Mouse (Mus musculus) layer of hippocampus, postnatal 14 days (tissue): ENCODE results near the gene Slc25a38. TPM values are rescaled to one million over a fixed set of nuclear protein-coding genes. Genes with fewer than 3 reads are reported as not detected.
"Not testable (repeated sequence)": the region's sequence is repeated elsewhere in the genome, so short reads cannot be mapped to it uniquely, and the experiment has no call there.

ENCODE experiments used
- DNase-seq, 2 experiments: peaks; one replicate each; pipeline ENCODE4 v3.0.0; 2021 to 2022; ENCODE audit warnings: low spot score in 2 of 2, mixed read lengths in 1 of 2
- total RNA-seq, 2 experiments: library from RNA; stranded (reverse); gene quantifications; 2 replicates each; pipeline ENCODE4 v1.2.3; 2021

Gene Slc25a38
- total RNA-seq, 2 experiments from 2014 or later: 25.6 to 25.7 TPM

DNA sequence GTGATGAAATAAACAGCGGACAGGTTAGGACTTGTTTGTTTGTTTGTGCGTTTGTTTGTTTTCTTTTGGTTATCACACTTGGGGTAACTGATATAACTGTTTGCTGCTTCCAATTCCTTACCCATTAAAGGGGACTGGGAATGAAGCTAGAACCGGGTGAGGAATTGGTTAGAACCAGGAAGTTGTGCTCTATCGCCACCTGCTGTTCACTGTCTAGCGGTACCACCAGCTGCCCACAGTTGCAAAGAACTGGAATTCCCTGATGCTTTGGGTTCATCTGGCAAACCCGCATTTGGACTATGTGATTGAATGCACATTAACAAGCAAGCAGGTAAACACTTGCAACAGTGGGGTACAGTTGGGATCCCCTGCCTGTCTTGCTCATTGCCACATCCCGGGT is 11.5 kb upstream of the Slc25a38 start:
- DNase-seq: peak; percentile 62 to 72

DNA sequence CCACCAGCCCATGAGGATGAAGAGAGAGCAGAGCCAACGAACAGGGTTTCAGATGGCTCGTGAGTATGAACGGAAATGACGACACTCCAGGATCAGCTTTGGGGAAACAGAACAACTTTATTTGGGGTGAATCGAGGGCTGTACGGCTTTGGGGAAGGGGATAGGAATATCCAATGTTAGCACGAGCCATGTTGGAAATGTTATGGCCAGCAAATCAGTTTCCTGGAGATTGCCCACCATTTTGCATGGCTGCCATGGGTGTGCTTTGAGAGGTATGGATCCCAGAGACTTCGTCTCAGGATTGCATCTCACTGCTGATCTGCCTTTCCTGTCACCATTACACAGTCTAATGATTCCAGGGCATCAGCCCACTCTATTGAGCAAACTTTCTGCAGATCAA is 10.9 kb upstream of the Slc25a38 start:
- no peak for DNase-seq

DNA sequence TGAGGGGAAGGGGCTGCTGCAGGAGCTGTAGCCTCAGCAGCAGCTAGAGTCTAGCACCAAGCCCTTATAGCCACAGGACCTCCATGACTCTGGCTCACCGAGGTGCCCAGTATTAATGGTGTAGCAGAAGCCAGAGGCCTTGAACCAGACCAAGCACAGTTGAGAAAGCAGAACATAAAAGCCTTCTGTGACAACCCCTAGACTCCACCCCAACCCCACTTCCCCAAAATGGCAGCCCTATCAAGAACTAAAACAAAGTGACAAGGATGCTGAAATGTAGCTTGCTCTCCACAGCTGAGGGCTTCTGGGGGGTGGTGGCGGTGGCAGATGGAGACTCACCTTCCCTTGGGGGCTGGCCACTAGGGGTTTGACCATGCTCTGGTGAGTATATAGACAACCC is 9.0 kb upstream of the Slc25a38 start:
- no peak for DNase-seq

DNA sequence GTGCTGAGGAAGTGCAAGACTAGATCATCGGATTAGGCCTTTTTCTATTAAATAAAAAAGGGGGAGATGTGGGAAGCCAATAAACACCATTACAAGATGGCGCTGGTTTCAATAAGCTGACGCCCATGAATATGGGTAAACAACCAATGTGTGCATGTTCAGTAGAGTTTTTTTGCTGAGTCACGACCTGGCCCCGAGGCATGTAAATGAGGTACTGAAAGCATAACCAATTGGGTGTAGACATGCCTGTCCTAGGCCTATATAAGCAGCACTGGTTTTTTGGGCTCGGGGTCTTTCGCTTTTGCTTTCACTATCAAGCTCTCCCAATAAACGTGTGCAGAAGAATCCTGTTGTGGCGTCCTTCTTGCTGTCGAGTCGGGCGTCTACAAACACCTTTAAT is 1.2 kb upstream of the Slc25a38 start:
- not testable (repeated sequence) for DNase-seq

DNA sequence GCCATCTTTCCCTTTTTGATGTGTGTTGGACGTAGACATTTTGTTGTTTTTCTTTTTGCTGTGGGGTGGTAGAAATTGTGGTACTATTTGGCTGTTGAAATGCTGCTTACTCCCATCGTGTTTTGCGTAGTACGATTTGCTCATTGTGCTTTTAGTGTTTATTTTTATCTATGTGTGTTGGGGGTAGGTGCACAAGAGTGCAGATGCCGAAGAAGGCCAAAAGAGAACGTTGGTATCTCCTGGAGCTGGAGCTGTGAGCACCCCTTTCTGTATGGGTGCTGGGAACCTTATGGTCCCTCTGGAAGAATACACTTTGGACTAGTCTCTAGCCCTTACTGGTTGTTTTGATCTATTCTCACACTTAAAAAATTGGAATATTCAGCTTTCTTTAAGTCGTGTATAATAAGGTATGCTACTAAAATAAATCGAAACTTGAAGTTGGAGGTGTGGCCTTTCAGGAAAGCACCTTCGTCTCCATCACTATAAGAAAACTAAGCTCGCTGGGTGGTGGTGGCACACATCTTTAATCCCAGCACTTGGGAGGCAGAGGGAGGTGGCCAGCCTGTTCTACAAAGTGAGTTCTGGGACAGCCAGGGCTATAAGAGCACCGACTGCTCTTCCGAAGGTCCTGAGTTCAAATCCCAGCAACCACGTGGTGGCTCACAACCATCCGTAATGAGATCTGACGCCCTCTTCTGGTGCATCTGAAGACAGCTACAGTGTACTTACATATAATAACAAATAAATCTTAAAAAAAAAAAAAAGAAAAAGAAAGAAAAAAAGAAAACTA is 1.2 kb downstream of the Slc25a38 start:
- DNase-seq: no peak

DNA sequence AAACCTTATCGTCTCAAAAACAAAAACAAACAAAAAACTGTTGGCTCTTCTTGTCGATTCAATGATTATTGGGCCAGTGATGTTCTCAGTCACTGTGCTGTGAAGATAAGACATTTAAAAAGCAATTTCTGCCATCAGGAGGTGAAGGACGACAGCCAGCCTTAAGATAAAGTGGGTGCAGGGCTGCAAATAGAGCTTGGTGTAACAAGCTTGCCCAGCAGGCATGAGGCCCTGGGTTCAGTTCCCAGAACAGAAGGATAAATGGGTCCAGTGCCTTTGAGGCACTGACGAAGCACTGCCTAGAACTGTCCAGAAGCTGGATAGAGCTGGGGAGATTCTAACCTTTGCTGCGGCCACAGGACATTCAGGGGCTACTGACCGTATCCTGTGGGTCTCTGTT is 2.3 kb downstream of the Slc25a38 start:
- no peak for DNase-seq

DNA sequence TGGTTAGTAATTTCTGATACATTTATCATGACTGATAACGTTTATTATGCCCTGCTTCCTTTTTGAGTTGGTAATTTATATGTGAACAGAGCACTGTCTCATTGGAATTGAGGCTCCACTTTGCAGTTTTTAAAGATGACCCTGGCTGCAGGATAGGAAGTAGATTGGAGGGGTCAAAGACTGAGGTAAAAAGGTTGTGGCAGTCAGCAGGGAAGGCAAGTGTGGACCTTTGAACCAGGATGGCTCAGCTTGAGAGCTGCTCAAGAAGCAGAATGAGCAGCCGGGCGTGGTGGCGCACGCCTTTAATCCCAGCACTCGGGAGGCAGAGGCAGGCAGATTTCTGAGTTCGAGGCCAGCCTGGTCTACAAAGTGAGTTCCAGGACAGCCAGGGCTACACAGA is 3.3 kb downstream of the Slc25a38 start:
- DNase-seq: no peak

DNA sequence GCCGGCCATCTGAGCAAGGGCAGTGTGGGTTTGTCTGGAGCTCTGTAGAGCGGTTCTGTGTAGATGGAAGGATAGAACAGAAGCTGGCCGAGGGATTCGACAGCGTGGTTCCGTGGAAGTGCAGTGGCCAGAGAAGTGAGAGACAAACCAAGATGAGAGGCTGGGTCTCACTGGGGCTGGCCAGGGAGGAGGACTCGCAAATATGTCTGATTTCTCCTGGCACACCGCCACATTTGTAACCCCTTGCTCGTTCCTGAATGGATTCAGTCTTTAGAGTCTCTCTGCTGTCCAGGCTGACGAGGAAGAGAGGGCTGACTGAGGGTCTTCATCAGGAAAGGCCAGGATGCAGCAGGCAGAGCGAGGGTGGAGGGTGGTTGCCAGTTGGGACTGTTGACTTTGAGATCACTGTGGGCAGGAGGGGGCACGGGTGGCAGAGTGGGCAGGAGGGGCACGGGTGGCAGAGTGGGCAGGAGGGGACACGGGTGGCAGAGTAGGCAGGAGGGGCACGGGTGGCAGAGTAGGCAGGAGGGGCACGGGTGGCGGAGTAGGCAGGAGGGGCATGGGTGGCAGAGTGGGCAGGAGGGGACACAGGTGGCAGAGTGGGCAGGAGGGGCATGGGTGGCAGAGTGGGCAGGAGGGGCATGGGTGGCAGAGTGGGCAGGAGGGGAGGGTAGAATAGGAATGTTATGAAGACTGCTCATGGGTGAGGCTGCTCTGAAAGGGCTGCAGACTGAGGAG is 4.0 kb downstream of the Slc25a38 start:
- DNase-seq: no peak

DNA sequence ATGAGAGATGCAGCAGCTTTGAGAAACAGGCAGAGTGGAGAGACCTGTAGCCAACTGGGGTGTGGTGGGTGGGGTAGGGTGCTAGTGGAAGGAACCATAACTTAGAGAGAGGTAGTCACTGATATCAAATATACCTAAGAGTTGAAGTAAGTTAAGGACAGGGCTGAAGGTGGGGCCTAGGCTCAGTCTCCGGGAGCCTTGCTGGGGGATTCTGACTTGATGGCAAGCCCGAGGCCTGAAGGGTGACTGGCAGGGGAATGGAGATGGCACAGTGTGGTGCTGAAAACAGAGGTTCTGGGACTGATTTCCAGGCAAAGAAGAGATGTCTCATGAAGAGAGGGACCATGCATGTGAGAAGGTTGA is 4.6 kb downstream of the Slc25a38 start:
- no peak for DNase-seq

DNA sequence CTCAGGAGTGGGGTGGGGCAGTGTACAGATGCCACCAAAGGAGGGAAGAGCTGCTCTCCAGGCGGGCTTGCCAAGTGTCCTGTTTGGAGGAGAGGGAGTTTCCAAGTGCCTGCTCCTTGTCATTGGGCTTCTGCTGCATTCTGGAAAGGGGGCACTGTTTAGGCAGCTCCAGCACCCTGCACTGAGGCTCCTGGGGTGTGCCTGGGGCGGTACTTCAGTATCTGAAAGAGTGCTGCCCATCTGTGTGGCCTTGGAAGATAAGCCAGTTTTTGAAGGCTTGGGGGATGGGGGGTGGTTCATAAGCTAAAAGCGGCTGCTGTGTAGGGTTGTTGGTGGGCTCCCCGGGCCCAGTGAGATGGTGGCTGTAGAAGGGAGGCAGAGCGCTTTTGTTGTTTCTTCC is 5.4 kb downstream of the Slc25a38 start:
- no peak for DNase-seq

DNA sequence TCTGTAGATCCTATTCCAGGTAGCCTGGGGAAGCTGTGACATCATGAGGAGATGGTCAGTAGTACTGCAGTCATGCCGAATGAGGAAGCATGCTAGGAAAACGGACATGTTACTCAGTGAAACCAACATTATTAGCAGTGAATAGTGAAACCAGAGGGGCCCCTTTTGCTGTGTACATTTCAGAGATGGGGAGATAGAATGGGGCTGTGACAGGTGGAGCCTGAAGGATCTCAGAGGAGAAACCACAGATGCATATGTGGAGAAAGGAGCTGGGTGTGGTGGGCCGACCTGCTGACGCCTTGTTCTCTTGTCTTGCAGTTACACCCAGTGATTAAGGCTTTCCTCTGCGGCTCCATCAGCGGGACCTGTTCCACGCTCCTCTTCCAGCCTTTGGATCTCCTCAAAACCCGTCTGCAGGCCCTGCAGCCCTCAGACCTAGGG is 6.0 kb downstream of the Slc25a38 start:
- DNase-seq: no peak

DNA sequence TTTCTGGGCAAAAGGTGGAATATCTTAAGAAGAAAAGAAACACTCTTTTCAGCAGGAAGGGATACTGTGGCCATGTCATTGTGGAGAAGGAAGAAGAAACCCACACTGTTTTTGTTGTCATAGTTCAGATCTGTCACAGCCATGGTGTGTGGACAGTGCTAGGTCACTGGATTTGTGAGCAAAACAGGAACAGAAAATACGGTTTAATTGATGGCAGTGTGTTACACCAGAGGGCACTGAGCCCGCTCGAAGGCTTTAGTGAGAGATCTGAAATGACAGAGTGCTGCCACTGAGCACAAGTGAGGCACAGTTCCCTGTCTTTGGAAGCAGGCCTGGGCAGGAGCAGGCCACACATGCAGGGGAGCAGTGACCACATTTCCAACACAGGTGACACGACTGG is 8.0 kb downstream of the Slc25a38 start:
- no peak for DNase-seq

DNA sequence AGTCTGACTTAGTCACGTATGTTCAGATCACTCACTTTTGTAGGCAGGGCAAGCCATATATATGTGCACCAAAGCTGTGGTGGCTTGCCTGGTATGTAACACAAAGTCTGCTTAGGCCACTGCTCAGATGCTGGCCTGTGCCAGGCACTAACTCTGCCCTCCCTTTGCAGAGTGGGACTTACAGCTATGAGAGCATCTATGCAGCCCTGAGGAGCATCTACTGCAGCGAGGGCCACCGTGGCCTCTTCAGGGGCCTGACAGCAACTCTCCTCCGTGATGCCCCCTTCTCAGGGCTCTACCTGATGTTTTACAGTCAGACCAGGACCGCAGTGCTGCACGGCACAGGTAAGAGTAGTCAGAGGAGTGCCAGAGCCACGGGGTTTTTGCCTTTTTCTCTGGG is 10.3 kb downstream of the Slc25a38 start:
- DNase-seq: no peak

DNA sequence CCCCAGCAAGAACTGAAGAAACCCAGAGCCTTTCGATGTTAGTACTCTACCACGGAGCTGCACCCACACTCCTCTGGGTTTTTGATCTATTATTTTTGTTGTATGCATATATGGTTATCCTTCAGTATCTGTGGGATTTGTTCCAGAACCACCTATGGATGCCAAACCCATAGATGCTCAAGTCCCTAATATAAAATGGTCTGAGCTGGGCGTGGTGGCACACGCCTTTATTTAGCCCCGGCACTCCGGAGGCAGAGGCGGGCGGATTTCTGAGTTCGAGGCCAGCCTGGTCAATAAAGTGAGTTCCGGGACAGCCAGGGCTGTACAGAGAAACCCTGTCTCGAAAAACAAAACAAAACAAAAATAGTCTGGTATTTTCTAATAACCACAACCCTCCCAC is 16.7 kb downstream of the Slc25a38 start:
- DNase-seq: no peak

DNA sequence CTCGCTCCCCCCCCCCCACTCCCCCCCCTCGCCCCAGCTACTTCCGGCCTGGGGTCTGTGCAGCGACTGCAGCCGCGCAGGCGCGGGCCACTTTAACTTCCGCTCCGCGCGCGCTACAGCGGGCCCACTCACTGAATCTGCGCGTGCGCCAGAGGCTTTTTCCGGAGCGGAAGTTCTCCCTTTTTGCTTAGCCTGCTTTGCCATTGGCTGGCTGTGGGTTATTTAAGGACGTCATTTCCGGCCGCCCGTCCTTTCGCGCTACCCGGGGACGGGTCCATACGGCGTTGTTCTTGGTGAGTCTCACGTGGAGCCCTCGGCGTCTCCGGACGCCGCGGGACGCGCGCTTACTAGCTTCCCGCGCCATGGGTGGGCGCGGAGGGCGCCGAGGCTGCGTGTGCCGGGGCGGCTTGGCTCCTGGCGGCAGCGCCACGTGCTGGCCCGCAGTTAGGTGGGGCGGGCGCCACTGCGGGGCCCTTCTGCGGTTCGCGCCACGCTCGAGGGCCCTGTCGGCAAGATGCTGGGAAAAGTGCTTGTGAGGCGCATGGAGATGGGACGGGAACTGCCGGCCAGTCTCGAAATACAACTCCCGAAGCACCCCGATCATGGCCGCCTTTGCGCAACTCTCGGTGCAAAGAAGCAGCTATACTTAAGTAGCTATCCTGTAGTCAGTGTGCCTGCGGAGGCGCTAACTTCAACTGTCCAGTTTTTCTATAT is 17.5 kb downstream of the Slc25a38 start, which contains the start of gene Rpsa:
Gene Rpsa (plus strand): TSS at position 152 of the 714 bp plus-strand sequence.
- DNase-seq: peak; percentile 96 to 98

DNA sequence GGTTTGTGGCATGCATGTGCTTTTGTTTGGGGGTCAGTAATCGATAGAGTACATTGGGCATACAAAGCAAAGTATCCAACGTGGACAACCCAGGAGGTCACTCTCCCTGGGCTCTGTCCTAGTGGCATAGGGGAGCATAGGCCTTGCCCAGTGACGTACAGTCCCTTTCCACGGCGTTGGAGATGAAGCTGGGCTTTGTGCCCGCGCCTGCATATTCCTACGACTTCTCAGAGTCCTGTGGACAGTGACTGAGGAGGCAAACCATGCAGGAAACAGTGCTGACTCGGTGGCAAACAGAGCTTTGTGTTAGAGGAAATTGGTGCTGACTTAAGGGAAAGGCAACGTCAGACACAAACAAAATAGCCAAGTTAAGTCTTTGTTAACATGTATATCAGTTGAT is 19.1 kb downstream of the Slc25a38 start:
- no peak for DNase-seq

DNA sequence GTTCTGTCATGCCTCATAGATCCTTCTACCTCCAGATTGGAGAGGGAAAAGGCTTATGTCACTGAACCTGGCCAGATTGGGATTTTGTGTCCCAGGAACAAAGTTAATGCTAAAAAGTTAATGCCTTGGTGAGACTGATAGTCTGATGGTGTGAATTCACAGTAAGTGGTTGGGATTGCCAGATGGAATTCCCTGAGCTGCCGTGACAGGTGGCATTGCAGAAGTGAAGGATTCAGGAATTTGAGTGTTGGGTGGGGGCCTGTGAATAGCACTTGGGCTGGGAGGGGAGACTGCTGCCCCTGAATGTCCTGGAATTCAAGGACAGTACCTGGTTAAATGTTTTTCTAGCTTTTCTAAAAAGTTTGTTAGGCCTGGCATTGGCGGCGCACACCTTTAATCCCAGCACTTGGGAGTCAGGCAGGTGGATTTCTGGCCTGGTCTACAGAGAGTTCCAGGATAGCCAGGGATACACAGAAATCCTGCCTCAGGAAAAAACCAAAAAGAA is 21.7 kb downstream of the Slc25a38 start:
- no peak for DNase-seq

DNA sequence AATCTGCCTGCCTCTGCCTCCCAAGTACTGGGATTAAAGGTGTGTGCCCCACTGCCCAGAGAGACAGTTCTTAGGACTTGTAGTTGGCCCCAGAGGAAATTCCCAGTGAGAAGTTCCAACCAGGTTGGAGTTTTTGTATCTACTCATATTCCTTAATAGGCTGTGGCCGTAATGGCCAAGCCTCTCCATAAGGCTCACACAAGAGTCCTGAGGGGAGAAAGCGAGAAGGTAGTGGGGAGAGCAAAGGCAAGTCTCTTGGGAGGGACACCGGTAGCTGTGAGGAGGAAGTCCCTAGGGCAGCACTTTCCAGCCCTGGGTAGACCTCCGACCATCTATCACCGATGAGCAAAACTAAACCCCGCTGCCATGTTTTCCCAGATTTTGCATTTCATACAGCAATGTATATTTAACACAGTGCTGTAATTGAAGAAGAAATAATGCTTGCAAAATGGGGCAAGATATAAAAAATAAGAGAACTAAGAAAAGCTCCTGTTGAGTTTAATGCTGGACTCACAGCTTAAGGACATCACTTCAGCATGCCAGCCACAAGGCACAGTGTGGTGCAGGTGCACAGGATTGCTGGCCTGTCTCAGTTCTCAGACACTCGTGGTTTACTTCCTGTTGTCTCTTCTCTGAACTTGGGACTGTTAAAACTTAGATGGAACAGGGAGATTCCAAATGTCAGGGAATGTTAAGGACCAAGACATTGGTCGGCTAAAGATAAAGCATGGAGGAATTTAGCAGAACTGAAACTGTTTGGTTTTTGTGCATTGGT is 23.0 kb downstream of the Slc25a38 start:
- no peak for DNase-seq

DNA sequence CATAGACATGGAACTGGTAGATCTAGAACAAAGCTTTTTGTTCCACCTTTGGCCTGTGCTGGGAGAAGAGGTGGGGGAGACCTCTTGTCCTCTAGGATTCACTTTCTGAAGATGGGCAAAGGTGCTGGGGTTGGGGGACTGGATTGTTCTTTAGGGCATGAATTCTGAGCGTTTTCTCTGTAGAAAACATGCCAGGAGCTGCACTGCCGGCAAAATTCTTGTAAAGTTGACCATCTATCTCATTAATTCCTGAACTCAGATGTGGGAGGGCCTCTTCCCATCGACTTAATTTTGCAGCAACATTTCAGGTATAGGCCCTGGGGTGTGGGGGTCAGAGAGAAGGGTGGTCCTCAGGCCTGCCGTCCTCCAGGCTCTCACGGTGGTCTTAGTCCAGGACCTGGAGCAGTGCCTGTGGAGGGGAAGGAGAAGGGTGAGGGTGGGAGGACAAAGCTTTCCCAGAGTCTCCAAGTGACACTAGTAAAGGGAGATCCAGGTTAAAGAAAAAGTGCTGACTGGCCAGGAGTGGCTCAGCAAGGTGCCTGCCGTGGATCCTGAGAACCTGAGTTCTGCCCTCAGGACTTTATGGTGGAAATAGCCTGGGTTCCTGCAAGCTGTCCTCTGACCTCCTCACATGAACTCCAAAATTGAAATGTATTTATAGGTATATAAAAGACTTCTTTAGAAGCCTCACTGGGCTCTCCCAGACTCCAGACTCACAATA is 23.7 kb downstream of the Slc25a38 start:
- no peak for DNase-seq

DNA sequence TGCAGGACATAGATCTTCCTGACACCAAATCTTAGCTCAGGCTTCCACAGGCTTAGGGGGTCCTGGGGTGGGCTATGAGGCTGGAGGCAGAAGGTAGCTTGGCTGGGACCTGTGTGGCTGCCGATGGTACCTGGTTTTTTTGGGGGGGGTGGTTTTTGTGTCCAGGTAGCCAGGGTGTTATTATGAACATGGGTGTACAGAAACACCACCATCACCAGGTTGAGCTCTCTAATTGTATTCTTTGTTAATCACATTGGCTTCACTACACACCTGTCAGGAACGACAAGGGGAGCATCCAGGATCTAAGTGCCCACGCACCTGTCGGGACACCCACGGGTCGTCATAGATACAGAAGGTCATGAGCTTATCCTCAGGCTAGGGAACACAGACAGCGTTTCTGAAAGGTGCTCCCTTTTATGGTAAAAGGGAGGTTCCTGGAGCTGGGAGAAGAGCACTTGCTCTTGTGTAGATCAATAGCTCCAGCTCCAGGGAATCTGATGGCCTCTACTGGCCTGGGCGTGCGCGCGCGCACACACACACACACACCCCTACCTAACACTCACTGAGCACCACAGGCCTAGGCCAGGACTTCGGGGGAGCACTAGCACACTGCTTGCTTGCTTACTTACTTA is 24.5 kb downstream of the Slc25a38 start:
- no peak for DNase-seq
